Mouse (Mus musculus) G1E (cell line): ENCODE data around the gene Tas2r109.

Experiments used
- CTCF ChIP-seq: IDR thresholded peaks from 2 replicates; pipeline ENCODE4 v1.5.1; 2012; ENCODE audit warnings: low read depth, low read length, inconsistent platforms, mixed read lengths
- GATA2 ChIP-seq: IDR thresholded peaks from 2 replicates; pipeline ENCODE4 v1.6.1; 2012; ENCODE audit warnings: low read depth, low read length, inconsistent platforms, borderline replicate concordance
- POLR2AphosphoS5 ChIP-seq: IDR thresholded peaks from 2 replicates; pipeline ENCODE4 v1.6.1; 2012; ENCODE audit warnings: low read depth, low read length, inconsistent platforms; ENCODE audit not compliant: insufficient replicate concordance

- TF ChIP-seq CTCF (no peak), POLR2AphosphoS5 (no peak), GATA2 (no peak)
Observed at GRCm38 (mm10) chr6:132980865-132981264, at the start of gene Tas2r109.
